Mouse (Mus musculus) pancreas, adult 10 weeks (tissue): ENCODE data around the gene Muc20. TPM values are rescaled to one million over a fixed set of nuclear protein-coding genes. Genes with fewer than 3 reads are reported as not detected.

ENCODE experiments used
- polyA plus RNA-seq: library from polyadenylated mRNA; stranded (reverse); fragments of 350-450 nt; fragmentation: Illumina TruSeq; extraction: RNeasy Lipid Tissue Mini Kit (QIAGEN cat#74804); gene quantifications from one replicate; pipeline ENCODE4 v1.2.3, GENCODE M21; 2015; ENCODE audit warnings: low read depth, low replicate concordance; ENCODE audit not compliant: insufficient read depth

The Muc20 gene
- not detected for polyA plus RNA-seq

DNA sequence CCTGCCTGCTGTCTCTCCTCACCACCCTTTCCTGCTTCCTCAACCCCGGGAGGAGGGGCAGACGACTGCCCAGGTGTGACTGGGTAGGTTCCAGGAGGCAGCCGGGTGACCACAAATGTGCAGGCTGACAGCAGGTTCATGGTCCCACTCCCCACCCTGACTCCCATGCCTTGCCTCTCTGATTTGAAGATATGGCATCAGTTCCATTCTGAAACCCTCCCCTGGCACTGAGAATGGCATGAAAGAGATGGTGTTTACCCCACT is at the start of gene Muc20:
Muc20 (minus strand) TSS at position 10 of the 264 bp plus-strand sequence.

GRCm38 (mm10) chr16:32810321-32810720 is 13.1 kb upstream of the Muc20 start, which contains the start of gene Smbd1:
Gene Smbd1, minus strand, starts transcription at chr16:32810477.

DNA sequence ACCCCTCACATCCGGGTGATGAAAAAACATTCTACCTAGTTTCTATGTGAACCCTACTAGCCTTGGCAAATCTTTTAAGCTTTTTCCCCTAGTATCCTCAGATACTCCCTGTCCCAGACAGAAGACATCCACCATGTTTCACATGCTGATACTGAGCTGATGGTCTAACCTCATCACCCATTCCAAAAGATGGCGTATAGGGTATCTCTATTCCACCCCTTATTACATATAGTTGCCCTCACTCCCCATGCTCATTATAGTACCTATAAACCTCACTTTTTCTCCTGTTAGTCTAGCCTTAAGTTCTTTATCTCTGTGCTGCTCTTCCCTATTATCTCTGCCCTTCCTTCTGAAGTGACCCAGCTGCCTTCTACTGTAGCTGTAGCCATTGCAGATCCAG is 61.6 kb downstream of the Muc20 start, which contains the start of gene Muc4:
Muc4 (plus strand) TSS at position 301 of the 400 bp plus-strand sequence.

Other genes starting within 250 kb of the Muc20 start
- 8.4 TPM for gene Tfrc, start 188.5 kb downstream of the Muc20 start, polyA plus RNA-seq
- 15.7 TPM for gene Tnk2, start 153.6 kb downstream of the Muc20 start, polyA plus RNA-seq
- 3.4 TPM for gene Muc4, start 61.5 kb downstream of the Muc20 start, polyA plus RNA-seq
- gene Smbd1, start 13.0 kb upstream of the Muc20 start, polyA plus RNA-seq, result not detected
- 5.7 TPM for gene Fyttd1, start 80.1 kb upstream of the Muc20 start, polyA plus RNA-seq
- 7.8 TPM for gene Rubcn, start 80.3 kb upstream of the Muc20 start, polyA plus RNA-seq
- gene Lrch3, start 116.7 kb upstream of the Muc20 start, polyA plus RNA-seq, result 6.1 TPM